Mouse (Mus musculus) adrenal gland, postnatal 14 days (tissue): ENCODE data around the gene Nufip2. TPM values are rescaled to one million over a fixed set of nuclear protein-coding genes. Genes with fewer than 3 reads are reported as not detected.
"Not testable (repeated sequence)": the region's sequence is repeated elsewhere in the genome, so short reads cannot be mapped to it uniquely, and the experiment has no call there.

Source experiments
- DNase-seq: peaks from one replicate; pipeline ENCODE4 v3.0.0; 2021; ENCODE audit warnings: mixed read lengths
- long read RNA-seq, 2 experiments: library from polyadenylated mRNA; stranded (forward); transcript quantifications; one replicate each; pipeline ENCODE4 v2.0.0; 2021
- total RNA-seq: library from RNA; stranded (reverse); gene quantifications from 2 replicates; pipeline ENCODE4 v1.2.3, GENCODE M21; 2021

The Nufip2 gene
- total RNA-seq: 77.1 and 82.5 TPM in 2 replicates
- long read RNA-seq, experiment 1, full-length matches to known transcripts: 1 of 5 reads
- long read RNA-seq, experiment 1, partial matches to known transcripts: 0 of 5 reads
- long read RNA-seq, experiment 1, other reads (novel, unspliced or antisense): 4 of 5 reads
- long read RNA-seq, experiment 2, full-length matches to known transcripts: 4 of 12 reads
- long read RNA-seq, experiment 2, partial matches to known transcripts: 1 of 12 reads
- long read RNA-seq, experiment 2, other reads (novel, unspliced or antisense): 7 of 12 reads

DNA sequence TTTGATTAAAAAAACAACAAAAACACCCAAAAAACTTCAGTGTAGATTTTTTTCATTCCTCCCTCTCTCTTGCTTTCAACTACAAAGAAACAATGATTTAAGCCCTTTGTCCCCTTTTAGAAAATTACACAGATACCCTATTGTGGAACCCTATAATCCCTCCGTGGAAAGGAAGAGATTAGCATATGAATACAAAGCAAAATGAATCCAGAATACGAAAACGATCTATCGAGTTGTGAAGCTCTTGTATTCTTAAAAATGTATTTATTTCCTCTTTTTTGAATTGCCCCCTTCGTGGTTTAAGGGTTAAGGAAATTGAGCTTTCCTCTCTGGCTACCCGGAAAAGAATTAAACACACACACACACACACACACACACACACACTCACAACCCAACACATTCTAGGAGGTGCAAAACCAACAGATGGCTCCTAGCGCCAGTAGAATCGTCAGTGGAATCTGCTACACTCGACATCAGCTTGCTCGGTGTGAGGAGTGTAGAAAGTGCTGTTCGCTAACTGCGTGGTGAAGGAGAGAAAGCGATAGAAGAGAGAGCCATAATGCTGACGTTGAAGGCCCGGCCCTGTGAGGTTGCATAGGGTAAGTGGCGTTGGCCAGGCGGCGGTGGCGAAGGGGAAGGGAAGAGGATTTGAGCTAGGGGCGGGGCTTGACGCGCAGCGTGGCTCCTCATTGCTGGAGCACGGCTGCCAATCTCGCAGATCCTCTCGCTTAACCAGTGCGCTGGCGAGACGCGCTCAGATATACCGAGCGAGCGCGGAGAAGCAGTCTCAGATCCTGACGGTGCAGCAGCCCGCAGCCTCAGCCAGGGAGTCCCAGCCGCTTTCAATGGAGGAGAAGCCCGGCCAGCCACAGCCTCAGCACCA is at the start of gene Nufip2:
Gene Nufip2, plus strand, starts transcription at position 773 of the 883 bp plus-strand sequence.
- DNase-seq: peak; percentile 99

DNA sequence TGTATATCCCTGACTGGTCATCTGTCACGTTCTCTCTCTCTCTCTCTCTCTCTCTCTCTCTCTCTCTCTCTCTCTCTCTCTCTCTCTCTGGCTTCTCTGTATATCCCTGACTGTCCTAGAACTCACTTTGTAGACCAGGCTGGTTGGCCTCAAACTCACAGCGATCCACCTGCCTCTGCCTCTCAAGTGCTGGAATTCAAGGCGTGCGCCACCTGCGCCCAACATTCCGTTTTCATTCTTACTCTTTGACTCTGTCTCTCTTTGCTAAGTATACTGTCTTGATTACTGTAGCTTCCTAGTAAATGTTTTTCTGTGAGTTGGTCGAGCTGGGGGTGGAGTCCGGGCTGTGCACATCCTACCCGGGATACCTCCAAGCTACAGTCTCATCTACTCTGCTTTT is 44.6 kb upstream of the Nufip2 start:
- DNase-seq: no peak

DNA sequence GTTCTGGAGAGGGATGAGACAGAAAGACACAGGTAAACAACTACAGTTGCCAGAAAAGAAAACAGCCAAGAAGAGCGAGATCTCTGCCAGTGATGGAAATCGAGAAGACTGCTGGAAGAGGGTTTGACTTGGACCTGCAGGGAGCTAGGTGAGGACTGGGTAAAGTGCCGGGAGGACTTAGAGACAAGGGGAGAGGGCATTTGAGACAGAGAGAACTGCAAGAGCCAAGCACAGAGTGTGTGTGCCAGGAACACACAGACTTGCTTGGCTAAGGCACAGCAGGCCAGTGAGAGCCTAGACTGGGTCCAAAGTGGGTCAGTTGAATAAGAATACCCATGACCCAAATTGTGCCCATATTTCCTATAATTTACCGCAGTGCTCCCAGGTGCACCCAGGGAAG is 40.5 kb upstream of the Nufip2 start:
- peak; percentile 37 for DNase-seq

DNA sequence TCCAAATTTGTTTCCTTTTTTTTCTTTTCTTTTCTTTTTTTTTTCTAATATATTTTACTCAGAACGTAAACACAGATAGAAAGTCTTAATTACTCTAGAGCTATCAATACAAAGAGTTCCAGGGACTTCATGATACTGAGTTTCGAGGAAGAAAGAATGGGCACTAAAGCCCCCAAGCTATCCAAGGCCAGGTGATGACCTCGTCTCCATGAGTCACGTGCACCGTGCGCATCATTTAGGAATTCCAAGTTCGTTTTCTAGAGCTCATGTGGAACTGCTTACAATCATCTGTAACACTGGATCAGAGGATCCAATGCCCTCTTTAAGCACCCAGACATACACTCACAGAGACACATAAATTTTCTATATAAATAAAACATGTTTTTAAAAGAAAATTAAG is 37.1 kb upstream of the Nufip2 start:
- peak; percentile 41 for DNase-seq

DNA sequence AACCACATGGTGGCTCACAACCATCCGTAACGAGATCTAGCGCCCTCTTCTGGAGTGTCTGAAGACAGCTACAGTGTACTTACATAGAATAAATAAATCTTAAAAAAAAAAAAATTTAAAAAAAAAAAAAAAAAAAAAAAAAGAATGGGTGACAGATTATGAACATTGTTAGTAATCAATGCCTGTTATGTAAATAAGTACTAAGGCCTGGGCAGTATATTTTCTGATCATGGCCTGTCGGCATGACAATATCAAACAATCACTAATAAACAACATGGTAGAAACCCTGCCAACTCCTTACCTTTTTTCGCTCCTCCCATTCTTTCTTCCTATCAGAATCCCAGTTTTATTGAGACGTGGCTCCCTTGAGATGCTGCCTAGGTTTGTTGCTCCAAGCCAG is 33.5 kb upstream of the Nufip2 start:
- no peak for DNase-seq

DNA sequence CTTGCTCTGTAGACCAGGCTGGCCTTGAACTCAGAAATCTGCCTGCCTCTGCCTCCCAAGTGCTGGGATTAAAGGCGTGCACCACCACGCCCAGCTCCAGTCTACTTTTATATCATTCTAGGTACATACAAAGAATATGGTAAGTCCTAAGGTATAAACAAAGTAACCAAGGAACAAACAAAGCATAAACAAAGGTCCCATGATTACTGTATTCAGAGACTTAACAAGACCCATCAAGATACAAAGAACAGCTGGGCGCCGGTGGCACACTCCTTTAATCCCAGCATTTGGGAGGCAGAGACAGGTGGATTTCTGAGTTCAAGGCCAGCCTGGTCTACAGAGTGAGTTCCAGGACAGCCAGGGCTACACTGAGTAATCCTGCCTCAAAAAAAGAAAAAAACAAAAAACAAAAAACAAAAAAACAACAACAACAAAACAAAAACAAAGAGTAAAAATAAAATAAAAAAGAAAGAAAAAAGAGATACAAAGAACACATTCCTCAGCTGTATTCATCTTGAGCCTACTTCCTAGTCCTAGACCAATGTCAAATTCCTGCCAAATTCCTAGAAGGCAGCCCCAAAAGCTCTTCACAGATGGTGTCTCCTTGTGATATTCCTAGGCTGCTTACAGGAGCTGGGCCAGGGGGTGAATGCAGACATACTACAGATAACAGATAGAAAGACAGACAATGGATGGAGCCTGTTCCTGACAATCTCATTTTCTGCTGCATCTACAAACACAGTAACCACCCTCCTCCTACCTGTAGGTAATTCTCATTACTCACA is 32.4 kb upstream of the Nufip2 start:
- not testable (repeated sequence) for DNase-seq

DNA sequence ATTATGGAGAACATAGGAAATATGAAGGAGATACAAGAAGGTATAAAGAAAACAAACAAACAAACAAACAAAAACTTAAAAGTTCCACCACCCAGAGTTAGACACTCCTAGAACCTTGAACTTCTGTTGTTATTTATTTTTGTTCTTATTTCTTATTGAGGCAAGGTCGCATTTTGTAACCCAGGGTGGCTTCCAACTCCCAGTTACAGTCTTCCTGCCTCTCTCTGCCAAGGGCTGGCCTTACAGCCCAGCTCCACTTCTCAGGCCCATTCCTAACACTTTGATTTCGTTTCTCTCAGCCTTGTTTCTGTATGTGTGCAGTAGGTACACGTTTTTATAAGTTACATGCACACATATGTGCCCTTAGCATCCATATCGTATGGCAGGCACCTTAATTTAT is 26.0 kb upstream of the Nufip2 start:
- DNase-seq: peak; percentile 21

DNA sequence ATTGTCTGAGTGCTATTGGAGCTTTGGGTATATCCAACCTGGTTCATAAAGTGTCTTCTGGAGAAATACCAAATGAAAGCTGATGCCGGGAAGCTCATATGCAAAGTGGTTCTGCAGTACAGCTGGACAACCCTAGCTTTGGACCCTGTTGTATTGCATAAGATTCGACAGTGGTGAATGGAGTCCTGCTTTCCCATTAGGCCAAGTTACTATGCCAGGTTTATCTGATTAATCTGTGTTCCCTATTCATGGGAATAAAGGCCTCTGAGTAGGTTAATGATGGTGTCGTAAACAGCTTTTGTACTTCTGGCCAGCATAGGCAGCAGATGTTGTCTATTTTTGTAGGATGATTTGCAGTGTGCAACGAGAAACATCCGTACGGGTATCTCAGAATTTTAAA is 22.3 kb upstream of the Nufip2 start:
- no peak for DNase-seq

DNA sequence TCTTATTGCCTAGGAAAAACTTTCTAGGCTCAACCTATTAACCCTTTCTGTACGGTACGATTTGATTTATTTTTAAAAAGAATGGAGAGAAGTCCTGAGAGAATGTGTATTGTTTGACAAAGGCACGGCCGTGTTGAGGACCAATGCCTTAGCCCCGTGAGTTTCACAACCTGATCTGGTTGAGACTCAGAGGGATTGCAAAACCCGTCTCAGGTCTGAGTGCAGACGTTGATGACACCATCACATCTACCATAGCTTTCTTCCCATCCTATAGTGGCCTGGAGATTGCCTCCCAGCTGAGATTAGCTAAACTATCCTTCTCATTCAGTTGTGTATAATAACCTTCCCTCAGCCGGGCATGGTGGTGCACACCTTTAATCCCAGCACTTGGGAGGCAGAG is 21.9 kb upstream of the Nufip2 start:
- no peak for DNase-seq

DNA sequence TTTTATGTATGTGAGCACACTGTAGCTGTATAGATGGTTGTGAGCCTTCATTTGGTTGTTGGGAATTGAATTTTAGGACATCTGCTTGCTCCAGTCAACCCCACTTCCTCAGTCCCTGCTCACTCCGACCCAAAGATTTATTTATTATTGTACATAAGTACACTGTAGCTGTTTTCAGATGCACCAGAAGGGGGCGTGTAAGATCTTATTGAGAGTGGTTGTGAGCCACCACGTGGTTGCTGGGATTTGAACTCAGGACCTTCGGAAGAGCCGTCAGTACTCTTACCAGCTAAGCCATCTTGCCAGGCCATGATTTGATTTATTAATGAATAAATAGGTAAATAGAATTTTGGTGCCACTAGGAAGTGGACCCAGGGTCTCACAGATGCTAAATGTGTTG is 20.6 kb upstream of the Nufip2 start:
- DNase-seq: not testable (repeated sequence)

DNA sequence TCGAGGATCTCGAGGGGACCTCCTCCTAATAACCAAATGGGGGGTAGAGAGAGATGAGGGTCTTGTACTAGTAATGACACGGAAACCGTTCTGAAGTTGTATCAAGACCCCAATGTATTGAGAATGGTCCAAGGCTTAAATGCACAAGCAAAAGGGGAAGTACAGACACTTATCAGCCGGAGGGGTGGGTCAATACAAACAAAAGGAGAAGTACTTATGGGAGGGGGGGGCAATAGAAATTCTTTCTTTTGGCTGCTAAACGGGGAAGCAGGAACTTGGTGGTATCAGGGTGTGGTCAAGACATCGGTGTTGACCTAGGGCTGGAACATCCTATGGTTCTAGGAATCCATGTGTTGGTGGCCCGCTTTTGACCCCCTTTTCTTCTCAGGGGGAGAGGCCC is 19.2 kb upstream of the Nufip2 start:
- DNase-seq: not testable (repeated sequence)

DNA sequence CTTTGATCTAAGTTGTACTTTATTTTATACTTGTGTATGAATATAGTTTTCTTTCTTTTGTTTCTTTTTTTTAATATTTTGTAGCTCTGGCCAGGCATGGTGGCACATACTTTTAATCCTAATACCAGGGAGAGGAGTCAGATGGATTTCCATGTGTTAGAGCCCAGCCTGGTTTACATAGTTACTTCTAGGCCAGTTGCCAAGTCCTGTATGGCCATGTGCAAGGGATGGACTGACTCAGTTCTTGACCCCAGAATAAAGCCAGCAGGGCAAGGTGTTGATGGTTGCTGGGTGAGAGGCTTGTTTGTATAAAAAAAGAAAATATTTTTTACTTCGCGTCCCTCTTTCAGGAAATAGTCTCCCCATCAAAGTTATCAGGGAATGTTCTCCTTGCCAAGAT is 13.2 kb upstream of the Nufip2 start:
- DNase-seq: no peak

DNA sequence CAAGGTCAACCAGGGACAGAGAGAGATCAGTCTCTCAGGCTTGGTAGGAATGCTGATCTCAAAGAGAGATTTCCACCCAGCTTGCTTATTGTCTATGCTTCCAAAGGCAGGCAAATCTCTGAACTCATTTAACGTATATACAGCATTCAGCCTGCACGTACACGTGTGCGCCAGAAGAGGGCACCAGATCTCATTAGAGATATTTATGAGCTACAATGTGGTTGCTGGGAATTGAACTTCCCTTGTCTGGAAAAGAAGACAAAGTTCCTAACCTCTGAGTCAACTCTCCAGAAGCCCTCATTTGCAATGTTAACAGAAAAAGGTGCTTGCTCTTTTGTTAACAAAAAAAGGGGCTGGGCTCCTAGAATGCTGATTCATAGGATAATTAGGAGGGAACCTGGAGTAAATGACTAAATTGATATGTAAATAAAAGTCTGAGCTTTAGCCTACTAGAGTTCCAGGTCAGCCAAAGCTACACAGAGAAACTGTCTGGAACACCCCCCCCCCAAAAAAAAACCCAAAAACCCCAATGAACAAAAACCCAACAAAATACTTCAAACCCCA is 12.4 kb upstream of the Nufip2 start:
- no peak for DNase-seq

DNA sequence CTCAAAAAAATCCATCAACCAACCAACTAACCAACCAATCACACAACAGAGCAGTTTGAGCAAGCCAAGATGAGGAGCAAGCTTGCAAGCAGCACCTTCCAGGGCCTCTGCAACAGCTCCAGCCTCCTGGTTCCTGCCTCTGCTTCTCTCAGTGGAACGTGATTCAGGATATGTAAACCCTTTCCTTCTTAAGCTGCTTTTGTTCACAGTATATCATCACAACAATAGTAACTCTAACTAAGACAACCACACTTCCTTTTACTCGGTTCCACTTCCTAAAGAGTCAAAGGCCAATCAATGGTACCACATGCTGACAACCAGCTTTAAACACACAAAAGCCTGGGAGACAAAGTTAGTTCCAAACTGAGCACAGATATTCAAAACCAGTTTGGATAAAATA is 5.9 kb upstream of the Nufip2 start:
- DNase-seq: no peak

DNA sequence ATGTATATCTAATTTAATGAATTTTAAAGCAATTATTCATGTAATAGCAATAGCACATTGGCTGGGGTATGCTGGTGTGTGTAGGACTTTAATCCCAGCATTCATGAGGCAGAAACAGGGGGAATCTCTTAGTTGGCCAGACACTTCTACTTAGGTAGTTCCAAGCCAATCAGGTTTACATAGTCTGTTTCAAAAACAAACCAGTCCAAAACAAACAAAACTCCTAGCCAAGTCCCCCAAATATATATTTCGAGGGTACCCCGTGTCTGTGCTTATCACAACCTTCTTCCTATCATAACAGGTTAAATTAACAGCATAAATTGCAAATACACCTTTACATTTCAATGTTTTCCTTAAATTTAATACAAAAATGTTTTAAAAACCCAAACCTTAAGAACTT is 1.1 kb upstream of the Nufip2 start:
- DNase-seq: no peak

DNA sequence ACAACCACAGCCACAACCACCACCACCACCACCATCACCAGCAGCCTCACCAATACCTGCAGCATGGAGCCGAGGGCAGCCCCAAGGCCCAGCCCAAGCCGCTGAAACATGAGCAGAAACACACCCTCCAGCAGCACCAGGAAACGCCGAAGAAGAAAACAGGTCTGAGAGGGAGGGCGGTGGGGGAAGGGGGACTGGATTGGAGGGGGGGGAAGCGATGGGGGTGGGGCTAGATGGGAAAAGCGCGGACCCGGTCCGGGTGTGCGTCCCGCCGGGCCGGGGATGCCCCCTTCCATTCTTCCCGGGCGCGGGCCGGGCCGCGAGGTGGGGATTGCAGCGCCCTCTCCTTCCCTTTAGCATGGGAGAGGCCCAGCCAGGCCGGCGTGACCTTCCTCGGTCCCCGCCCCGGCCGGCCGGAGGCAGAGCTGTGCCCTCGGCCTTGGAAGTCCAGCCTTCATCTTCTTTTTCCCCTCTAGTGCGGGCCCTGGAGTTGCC is 438 bp downstream of the Nufip2 start:
- DNase-seq: peak; percentile 75

DNA sequence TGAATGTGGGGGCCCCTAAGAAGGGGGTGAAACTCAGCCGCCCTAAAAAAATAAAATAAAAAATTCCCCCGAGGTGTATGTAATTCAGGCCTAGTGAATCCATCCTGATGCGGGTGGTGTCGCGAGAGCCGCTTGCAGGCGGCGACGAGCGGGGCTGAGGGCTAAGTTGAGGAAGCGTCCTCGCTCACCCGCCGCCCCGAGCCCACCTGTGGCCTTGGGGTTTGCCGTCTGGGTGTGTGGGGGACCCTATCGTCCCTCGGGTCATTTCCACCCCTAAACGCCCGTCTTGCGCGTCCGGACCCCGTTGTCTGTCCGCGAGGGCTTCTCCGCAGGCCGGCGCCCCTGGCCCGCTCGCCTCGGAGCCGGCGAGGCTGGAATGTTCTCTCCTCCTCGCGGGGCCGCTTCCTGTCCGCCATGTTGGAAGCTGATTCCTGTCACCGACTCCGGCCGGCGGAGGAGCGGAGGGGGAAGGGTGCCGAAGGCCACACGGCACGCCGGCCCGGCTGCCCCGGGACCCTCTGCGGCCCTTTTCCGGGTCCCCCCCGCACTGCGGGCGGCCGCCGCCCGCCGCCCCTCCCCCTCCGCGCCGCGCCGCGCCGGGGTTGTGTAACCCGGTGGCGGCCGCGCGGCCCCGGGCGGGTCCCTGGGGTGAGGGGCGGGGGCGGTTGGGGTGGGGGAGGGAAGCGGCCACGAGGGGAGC is 1.0 kb downstream of the Nufip2 start:
- peak; percentile 81 for DNase-seq

DNA sequence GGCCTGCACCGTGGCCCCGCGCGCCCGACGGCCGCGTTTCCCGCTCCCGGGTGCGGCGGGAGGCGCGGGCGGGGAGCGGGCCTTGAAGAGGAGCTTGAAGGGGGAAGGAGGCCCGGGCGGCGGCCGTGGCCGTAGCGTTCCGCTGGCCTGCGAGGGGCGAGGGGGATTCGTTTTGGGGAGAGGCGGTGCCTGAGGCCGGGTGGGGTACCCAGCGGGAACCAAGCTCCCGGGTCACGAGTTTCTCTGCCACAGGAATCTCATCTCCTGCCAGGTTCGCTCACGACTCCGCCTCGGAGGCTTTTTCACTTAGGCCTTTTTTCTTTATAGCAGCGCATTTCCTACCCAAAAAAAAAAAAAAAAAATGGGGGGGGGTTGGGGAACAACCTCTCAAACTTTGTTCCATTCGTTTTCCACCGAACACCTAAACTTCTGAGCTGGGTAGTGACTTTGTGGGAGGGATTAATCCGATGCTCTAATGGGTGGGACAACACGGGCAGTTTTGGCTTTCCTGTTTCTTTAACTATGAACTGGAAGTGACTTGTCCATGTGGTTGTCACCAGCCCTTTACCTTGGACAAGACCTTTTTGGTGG is 1.7 kb downstream of the Nufip2 start:
- DNase-seq: peak; percentile 55

DNA sequence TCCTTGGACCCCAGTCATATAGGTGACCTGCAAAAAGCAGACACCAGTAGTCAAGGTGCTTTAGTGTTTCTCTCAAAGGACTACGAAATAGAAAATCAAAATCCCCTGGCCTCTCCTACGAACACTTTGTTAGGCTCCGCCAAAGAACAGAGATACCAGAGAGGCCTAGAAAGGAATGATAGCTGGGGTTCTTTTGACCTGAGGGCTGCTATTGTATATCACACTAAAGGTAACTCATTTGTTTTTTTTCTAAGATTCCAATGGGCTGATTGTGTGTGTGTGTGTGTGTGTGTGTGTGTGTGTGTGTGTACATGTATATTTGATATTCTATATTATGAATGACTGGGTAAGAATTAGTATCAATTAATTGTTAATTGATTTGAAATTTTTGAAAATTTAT is 7.1 kb downstream of the Nufip2 start:
- no peak for DNase-seq

DNA sequence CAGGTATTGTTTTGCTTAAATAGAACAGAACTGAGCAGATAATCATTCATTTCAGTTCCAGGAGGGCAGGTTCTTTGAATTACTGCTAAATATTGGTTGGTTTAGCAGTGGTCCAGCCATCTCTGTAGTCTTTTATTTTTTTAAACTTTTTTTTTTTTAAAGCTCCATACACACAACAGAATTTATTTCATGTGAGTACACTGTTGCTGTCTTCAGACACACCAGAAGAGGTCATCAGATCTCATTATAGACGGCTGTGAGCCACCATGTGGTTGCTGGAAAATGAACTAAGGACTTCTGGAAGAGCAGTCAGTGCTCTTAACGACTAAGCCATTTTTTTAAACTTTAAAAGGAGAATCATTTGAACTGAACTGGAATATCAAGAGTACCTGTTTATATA is 11.3 kb downstream of the Nufip2 start:
- DNase-seq: no peak

DNA sequence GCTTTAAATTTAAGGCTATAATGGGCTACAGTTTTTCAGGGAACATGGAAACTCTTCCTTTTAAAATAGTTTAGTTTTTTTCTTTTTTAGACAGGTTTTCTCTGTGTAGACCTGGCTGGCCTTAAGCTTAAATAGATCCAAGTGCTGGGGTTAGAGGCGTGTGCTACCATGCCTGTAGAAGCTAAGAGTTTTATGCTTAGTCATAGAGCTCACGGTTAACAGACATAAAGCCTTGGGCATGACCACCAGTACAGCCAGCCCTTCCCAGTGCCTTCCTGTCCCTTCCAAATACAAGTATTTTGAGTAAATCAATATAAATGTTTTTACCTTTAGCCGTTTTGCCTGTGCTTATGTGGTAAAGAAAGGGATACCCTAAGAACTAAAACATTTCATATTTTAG is 20.0 kb downstream of the Nufip2 start:
- DNase-seq: no peak
